Mouse (Mus musculus): Measurements from ENCODE around the gene Adam29.

- TF ChIP-seq POLR2A (IDR thresholded peaks at IDR 0.05; ENCODE audit: control insufficient read depth, extremely low read depth, insufficient read depth, low read length, poor library complexity), result no peak
- no peak for TF ChIP-seq CTCF (IDR thresholded peaks at IDR 0.05; ENCODE audit: borderline replicate concordance, control insufficient read depth, extremely low read depth, insufficient read depth, low read length, poor library complexity)
Observed at GRCm38 (mm10) chr8:55939870-55940525, 33.2 kb upstream of the Adam29 start, which contains the start of gene Glra3.

All from thymus, adult 2 months (tissue).